Mouse (Mus musculus) myocyte (in vitro differentiated cells): ENCODE measurements around the gene Ift140.

Experiments
- E2F4 ChIP-seq: IDR thresholded peaks from one replicate; pipeline ENCODE4 v1.6.1; 2011; ENCODE audit warnings: mild to moderate bottlenecking, control low read depth, moderate library complexity; ENCODE audit not compliant: insufficient read depth
- MAX ChIP-seq: IDR thresholded peaks from one replicate; pipeline ENCODE4 v1.6.1; 2011; ENCODE audit warnings: low read depth, mild to moderate bottlenecking, control low read depth
- POLR2A ChIP-seq: IDR thresholded peaks from one replicate; pipeline ENCODE4 v1.6.1; 2011; ENCODE audit warnings: low read depth, mild to moderate bottlenecking, control low read depth, moderate library complexity; ENCODE audit not compliant: insufficient read length
- POLR2AphosphoS2 ChIP-seq: IDR thresholded peaks from one replicate; pipeline ENCODE4 v1.6.1; 2011; ENCODE audit warnings: low read depth, control low read depth; ENCODE audit not compliant: insufficient read length

- TF ChIP-seq POLR2A: no peak
- TF ChIP-seq E2F4: no peak
- TF ChIP-seq POLR2AphosphoS2: no peak
- no peak for TF ChIP-seq MAX
Observed at GRCm38 (mm10) chr17:25077771-25078372, 62.0 kb downstream of the Ift140 start.
